Mouse (Mus musculus): Measurements from ENCODE around the gene Fhl1. TPM values are rescaled to one million over a fixed set of nuclear protein-coding genes. Genes with fewer than 3 reads are reported as not detected.

Gene Fhl1
- polyA plus RNA-seq, 1 experiment from 2014 or later: 127 TPM

GRCm38 (mm10) chrX:56722559-56722958 lies 9.0 kb upstream of the Fhl1 start:
- no peak overlapping the region for H3K9ac ChIP-seq
- peak overlapping the region; percentile 52 for H3K27ac ChIP-seq
- H3K27me3 ChIP-seq: no peaks in the 10 kb centered on the region
- H3K4me2 ChIP-seq: no peak overlapping the region
- H3K36me3 ChIP-seq: no peaks in the 10 kb centered on the region
- H3K9me3 ChIP-seq: no peaks in the 10 kb centered on the region
- ATAC-seq (ENCODE audit: low FRiP score): 0 out of 2 replicates have a peak, but pooled peaks have one; percentile 32
- WGBS: 57% methylated on average over 8 of the region's 8 CpGs
- no peaks in the 10 kb centered on the region for H3K4me1 ChIP-seq (replicated peaks)
- H3K4me3 ChIP-seq: no peak overlapping the region

- ATAC-seq (ENCODE audit: low FRiP score): no peak
- Histone ChIP-seq H3K27ac (no peak overlapping the region), H3K9ac (no peak overlapping the region), H3K36me3 (no peaks in the 10 kb centered on the region), H3K27me3 (no peaks in the 10 kb centered on the region), H3K4me2 (no peak overlapping the region), H3K4me3 (no peak overlapping the region), H3K9me3 (no peaks in the 10 kb centered on the region), H3K4me1 (replicated peaks) (0 out of 2 replicates have a peak, but pooled peaks cover 8% of the 10 kb centered on the region)
- WGBS: 87% methylated on average over 3 of the region's 3 CpGs
These were observed 3.1 kb upstream of the Fhl1 start for GRCm38 (mm10) chrX:56728507-56728906.

- Histone ChIP-seq H3K27me3 (no peaks in the 10 kb centered on the region), H3K9ac (peak overlapping the region; percentile 78), H3K4me2 (peak overlapping the region; percentile 50), H3K4me1 (replicated peaks) (peaks cover 13% of the 10 kb centered on the region; the same call in 1 of the 2 replicates), H3K27ac (peak overlapping the region; percentile 89), H3K36me3 (no peaks in the 10 kb centered on the region), H3K4me3 (peak overlapping the region; percentile 57), H3K9me3 (no peaks in the 10 kb centered on the region)
- WGBS: 27% methylated on average over 10 of the region's 10 CpGs
- ATAC-seq (ENCODE audit: low FRiP score): peak; percentile 71
These were observed 720 bp upstream of the Fhl1 start for GRCm38 (mm10) chrX:56730828-56731305.

DNA sequence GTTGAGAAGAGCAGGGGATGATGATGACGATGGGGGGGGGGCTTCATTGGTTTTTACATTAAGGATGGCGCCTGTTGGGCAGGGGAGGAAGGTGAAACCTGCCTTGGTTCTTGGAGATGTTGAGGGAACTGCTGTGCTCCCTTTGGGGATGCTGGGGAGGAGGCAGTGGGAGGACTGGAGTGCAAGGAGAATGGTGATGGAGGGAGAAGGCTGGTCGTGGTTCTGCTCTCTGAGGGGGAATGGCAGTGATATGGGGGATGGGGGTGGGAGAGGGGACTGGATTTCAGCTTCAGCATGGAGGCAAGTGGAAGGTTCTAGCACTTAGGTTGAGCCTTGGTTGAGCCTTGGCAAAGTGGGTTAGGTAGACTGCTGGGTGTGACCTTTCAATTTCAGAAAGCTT lies 814 bp downstream of the Fhl1 start:
- peak overlapping the region; percentile 49 for H3K4me2 ChIP-seq
- WGBS: 25% methylated on average over 3 of the region's 3 CpGs
- no peaks in the 10 kb centered on the region for H3K36me3 ChIP-seq
- no peaks in the 10 kb centered on the region for H3K9me3 ChIP-seq
- peak overlapping the region; percentile 89 for H3K27ac ChIP-seq
- H3K27me3 ChIP-seq: no peaks in the 10 kb centered on the region
- ATAC-seq (ENCODE audit: low FRiP score): no peak
- peak overlapping the region; percentile 78 for H3K9ac ChIP-seq
- H3K4me3 ChIP-seq: peak overlapping the region; percentile 57
- peaks cover 13% of the 10 kb centered on the region; the same call in 1 of the 2 replicates for H3K4me1 ChIP-seq (replicated peaks)

GRCm38 (mm10) chrX:56734436-56734835 lies 2.8 kb downstream of the Fhl1 start:
- no peak overlapping the region for H3K4me2 ChIP-seq
- peaks cover 13% of the 10 kb centered on the region; the same call in 1 of the 2 replicates for H3K4me1 ChIP-seq (replicated peaks)
- H3K9ac ChIP-seq: no peak overlapping the region
- WGBS: 28% methylated on average over 5 of the region's 5 CpGs
- no peaks in the 10 kb centered on the region for H3K36me3 ChIP-seq
- ATAC-seq (ENCODE audit: low FRiP score): no peak
- no peaks in the 10 kb centered on the region for H3K27me3 ChIP-seq
- H3K4me3 ChIP-seq: no peak overlapping the region
- no peaks in the 10 kb centered on the region for H3K9me3 ChIP-seq
- no peak overlapping the region for H3K27ac ChIP-seq

- H3K27me3 ChIP-seq: no peaks in the 10 kb centered on the region
- H3K4me3 ChIP-seq: no peak overlapping the region
- no peaks in the 10 kb centered on the region for H3K36me3 ChIP-seq
- H3K4me2 ChIP-seq: no peak overlapping the region
- H3K9me3 ChIP-seq: no peaks in the 10 kb centered on the region
- H3K9ac ChIP-seq: no peak overlapping the region
- H3K4me1 ChIP-seq (replicated peaks): peaks cover 8% of the 10 kb centered on the region; the same call in 1 of the 2 replicates
- 44% methylated on average over 1 of the region's 1 CpGs for WGBS
- no peak for ATAC-seq (ENCODE audit: low FRiP score)
- H3K27ac ChIP-seq: no peak overlapping the region
These were observed 4.6 kb downstream of the Fhl1 start for GRCm38 (mm10) chrX:56736226-56736625.

DNA sequence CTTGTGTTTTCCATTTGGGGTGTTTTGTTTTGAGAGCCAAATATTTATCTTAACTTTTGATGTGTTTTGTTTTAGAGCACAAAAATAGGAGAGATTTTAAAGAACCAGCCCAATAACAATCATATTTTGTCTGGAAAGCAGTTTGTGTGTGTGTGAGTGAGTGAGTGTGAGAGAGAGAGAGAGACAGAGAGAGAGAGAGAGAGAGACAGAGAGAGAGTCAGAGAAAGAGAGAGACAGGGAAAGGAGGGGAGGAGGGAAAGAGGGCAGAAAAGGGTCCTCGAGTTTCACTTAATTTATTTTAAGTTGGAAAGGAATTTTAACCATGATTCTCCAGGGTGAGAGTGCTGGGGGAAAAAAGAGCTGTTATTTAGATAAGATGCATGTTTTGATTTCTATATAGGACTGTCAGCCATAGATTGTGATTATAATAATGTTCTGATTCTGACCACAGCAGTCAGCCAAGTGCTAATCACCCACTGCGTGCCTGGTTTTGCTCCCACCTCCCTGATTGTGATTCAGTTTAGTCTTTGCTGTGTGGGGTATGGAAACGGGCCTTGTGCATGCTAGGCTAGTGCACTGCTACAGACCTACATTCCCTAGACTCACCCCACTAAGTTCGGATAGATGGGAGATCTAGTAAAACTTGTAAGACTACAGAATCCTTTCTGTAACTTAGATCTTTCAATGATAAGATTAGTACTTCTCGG lies 6.4 kb downstream of the Fhl1 start:
- Histone ChIP-seq H3K36me3 (no peaks in the 10 kb centered on the region), H3K9ac (no peak overlapping the region), H3K27ac (no peak overlapping the region), H3K4me2 (no peak overlapping the region), H3K9me3 (no peaks in the 10 kb centered on the region), H3K4me1 (replicated peaks) (peaks cover 5% of the 10 kb centered on the region; the same call in 1 of the 2 replicates), H3K4me3 (no peak overlapping the region), H3K27me3 (no peaks in the 10 kb centered on the region)
- 76% methylated on average over 5 of the region's 5 CpGs for WGBS
- ATAC-seq (ENCODE audit: low FRiP score): no peak

DNA sequence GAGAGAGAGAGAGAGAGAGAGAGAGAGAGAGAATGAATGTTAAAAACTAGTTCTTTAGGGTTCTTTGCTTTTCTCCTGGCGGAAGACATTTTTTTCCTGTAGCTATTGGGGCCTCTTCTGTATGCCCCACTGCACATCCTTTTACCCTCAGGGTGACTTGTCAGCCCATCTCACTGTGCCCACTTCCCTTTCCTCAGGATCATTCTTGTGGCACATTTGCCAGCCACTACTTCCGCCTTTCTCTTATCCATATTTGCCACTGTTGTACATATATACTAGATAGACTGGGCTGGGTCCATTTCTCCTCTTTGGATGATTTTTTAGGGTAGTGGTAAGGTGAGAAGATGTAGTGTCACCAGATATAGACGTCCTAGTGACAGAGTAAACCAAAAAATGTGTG lies 9.8 kb downstream of the Fhl1 start:
- H3K27me3 ChIP-seq: no peaks in the 10 kb centered on the region
- H3K27ac ChIP-seq: no peak overlapping the region
- 68% methylated on average over 3 of the region's 3 CpGs for WGBS
- H3K36me3 ChIP-seq: no peaks in the 10 kb centered on the region
- no peak for ATAC-seq (ENCODE audit: low FRiP score)
- H3K4me2 ChIP-seq: no peak overlapping the region
- no peaks in the 10 kb centered on the region for H3K4me1 ChIP-seq (replicated peaks)
- H3K4me3 ChIP-seq: no peak overlapping the region
- no peak overlapping the region for H3K9ac ChIP-seq
- no peaks in the 10 kb centered on the region for H3K9me3 ChIP-seq

DNA sequence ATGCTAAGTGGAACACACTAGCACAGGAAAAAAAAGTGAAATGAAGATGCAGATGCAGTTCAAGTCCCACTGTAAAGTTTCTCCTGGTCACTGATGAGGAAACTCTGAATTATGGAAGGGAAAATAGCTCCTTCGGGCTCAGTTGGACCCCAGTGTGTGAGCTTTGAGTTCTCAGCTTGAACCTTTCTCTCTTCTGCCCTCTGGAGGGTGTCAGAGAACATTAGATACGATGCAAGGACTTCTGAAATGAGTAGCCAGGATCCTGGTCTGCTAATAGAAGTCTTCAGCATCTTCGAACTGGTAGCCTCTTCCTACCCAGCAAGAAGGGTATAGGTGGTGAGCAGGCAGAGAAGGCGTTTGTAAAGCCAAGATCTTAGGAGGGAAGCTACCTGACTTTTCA lies 19.9 kb downstream of the Fhl1 start:
- no peaks in the 10 kb centered on the region for H3K9me3 ChIP-seq
- H3K4me2 ChIP-seq: no peak overlapping the region
- H3K27me3 ChIP-seq: no peaks in the 10 kb centered on the region
- H3K4me1 ChIP-seq (replicated peaks): no peaks in the 10 kb centered on the region
- H3K27ac ChIP-seq: no peak overlapping the region
- H3K4me3 ChIP-seq: no peak overlapping the region
- H3K9ac ChIP-seq: no peak overlapping the region
- WGBS: 54% methylated on average over 4 of the region's 4 CpGs
- ATAC-seq (ENCODE audit: low FRiP score): no peak
- H3K36me3 ChIP-seq: 0 out of 2 replicates have a peak, but pooled peaks cover 2% of the 10 kb centered on the region

DNA sequence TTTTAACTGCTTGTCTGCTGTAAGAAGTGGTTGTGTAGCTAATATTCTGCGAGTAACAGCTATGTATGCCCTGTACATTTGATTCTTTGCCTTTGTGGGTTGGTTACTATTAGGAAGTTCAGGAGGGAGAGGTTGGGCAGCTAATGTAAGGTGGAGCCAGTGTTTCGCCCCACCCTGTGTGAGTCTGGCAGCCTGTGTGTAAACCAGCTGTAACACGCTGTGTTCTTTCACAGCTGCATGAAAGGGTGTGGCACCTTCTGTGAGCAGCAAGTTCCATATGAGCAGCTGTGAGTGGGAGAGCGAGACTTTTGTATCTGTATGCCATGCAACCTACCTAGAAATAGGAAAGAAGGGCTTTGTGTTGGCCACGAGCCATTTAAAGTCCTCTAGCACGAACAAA lies 20.6 kb downstream of the Fhl1 start:
- WGBS: 79% methylated on average over 6 of the region's 6 CpGs
- no peak overlapping the region for H3K27ac ChIP-seq
- no peak overlapping the region for H3K9ac ChIP-seq
- H3K36me3 ChIP-seq: 0 out of 2 replicates have a peak, but pooled peaks cover 2% of the 10 kb centered on the region
- no peaks in the 10 kb centered on the region for H3K4me1 ChIP-seq (replicated peaks)
- no peaks in the 10 kb centered on the region for H3K9me3 ChIP-seq
- H3K4me2 ChIP-seq: no peak overlapping the region
- no peaks in the 10 kb centered on the region for H3K27me3 ChIP-seq
- no peak overlapping the region for H3K4me3 ChIP-seq
- no peak for ATAC-seq (ENCODE audit: low FRiP score)

GRCm38 (mm10) chrX:56753317-56754289 lies 22.0 kb downstream of the Fhl1 start:
- Histone ChIP-seq H3K4me2 (no peak overlapping the region), H3K4me1 (replicated peaks) (no peaks in the 10 kb centered on the region), H3K36me3 (0 out of 2 replicates have a peak, but pooled peaks cover 2% of the 10 kb centered on the region), H3K9me3 (no peaks in the 10 kb centered on the region), H3K4me3 (no peak overlapping the region), H3K27me3 (no peaks in the 10 kb centered on the region), H3K27ac (no peak overlapping the region), H3K9ac (no peak overlapping the region)
- WGBS: 83% methylated on average over 8 of the region's 8 CpGs
- ATAC-seq (ENCODE audit: low FRiP score): no peak

- no peak overlapping the region for H3K27ac ChIP-seq
- H3K4me2 ChIP-seq: no peak overlapping the region
- H3K4me3 ChIP-seq: no peak overlapping the region
- 41% methylated on average over 2 of the region's 2 CpGs for WGBS
- no peaks in the 10 kb centered on the region for H3K4me1 ChIP-seq (replicated peaks)
- no peaks in the 10 kb centered on the region for H3K9me3 ChIP-seq
- H3K36me3 ChIP-seq: 0 out of 2 replicates have a peak, but pooled peaks cover 2% of the 10 kb centered on the region
- H3K27me3 ChIP-seq: no peaks in the 10 kb centered on the region
- ATAC-seq (ENCODE audit: low FRiP score): no peak
- no peak overlapping the region for H3K9ac ChIP-seq
These were observed 24.1 kb downstream of the Fhl1 start for GRCm38 (mm10) chrX:56755646-56756045.
